Mouse (Mus musculus) limb, embryonic 14.5 days (tissue): Measurements from ENCODE around the gene Clrn3. TPM values are rescaled to one million over a fixed set of nuclear protein-coding genes. Genes with fewer than 3 reads are reported as not detected.
"Not testable (repeated sequence)": the region's sequence is repeated elsewhere in the genome, so short reads cannot be mapped to it uniquely, and the experiment has no call there.

Experiments used
- ATAC-seq: fragments of 200-750 bp; cut with Nextera tagmentation; 2 replicates; pipeline ENCODE4 v1.8.0; 2017; ENCODE audit warnings: low read depth, moderate number of reproducible peaks, moderate TSS enrichment; ENCODE audit not compliant: low FRiP score
- DNase-seq: peaks from one replicate; pipeline ENCODE4 v3.0.0-alpha.2; 2015; ENCODE audit warnings: low spot score
- H3K27ac ChIP-seq: fragments of 300-500 bp; sonication (generic); replicated peaks from 2 replicates; pipeline ENCODE4 v1.5.1; 2014; ENCODE audit warnings: low read depth, mild to moderate bottlenecking, low read length, moderate library complexity, mixed read lengths
- H3K27me3 ChIP-seq: fragments of 300-500 bp; sonication (generic); 2 replicates; pipeline ENCODE4 v1.6.1; 2014; ENCODE audit warnings: low read length, mixed read lengths; ENCODE audit not compliant: control insufficient read depth, insufficient read depth
- H3K36me3 ChIP-seq: fragments of 300-500 bp; sonication (generic); 2 replicates; pipeline ENCODE4 v1.6.1; 2014; ENCODE audit warnings: mild to moderate bottlenecking, low read length, moderate library complexity, mixed read lengths; ENCODE audit not compliant: control insufficient read depth, insufficient read depth
- H3K4me1 ChIP-seq: fragments of 300-500 bp; sonication (generic); 2 replicates; pipeline ENCODE4 v1.6.1; 2014; ENCODE audit warnings: antibody characterized with exemption, low read length, mixed read lengths; ENCODE audit not compliant: control insufficient read depth, insufficient read depth
- H3K4me2 ChIP-seq: fragments of 300-500 bp; sonication (generic); replicated peaks from 2 replicates; pipeline ENCODE4 v1.6.1; 2014; ENCODE audit warnings: low read depth, mild to moderate bottlenecking, low read length, moderate library complexity; ENCODE audit not compliant: severe bottlenecking
- H3K4me3 ChIP-seq: fragments of 300-500 bp; sonication (generic); replicated peaks from 2 replicates; pipeline ENCODE4 v1.5.1; 2014; ENCODE audit warnings: low read length
- H3K9ac ChIP-seq: fragments of 300-500 bp; sonication (generic); 2 replicates; pipeline ENCODE4 v1.6.1; 2014; ENCODE audit warnings: mild to moderate bottlenecking, low read depth, low read length, moderate library complexity; ENCODE audit not compliant: severe bottlenecking
- H3K9me3 ChIP-seq: fragments of 300-500 bp; sonication (generic); 2 replicates; pipeline ENCODE4 v1.6.1; 2016; ENCODE audit warnings: low read length; ENCODE audit not compliant: control insufficient read depth
- POLR2A ChIP-seq: fragments of 200-500 bp; IDR thresholded peaks from 2 replicates; pipeline ENCODE4 v1.8.0; 2012; ENCODE audit warnings: inconsistent platforms, mild to moderate bottlenecking, moderate library complexity, borderline replicate concordance; ENCODE audit not compliant: insufficient read depth, insufficient read length; ENCODE audit errors: extremely low read depth
- WGBS: fragments of 180-500 bp; shearing (Covaris S2); extraction: QIAGEN DNeasy Blood & Tissue Kit; methylation state at CpG from one replicate; pipeline ENCODE4 v1.1.7; 2014; 5-methylcytosine and 5-hydroxymethylcytosine counted together
- polyA plus RNA-seq, 2 experiments: library from polyadenylated mRNA; depleted of rRNA in 1 of 2; stranded (reverse) in 1 of 2; unstranded in 1 of 2; fragments of >200 nt; fragmentation: Nextera tagmentation in 1 of 2; extraction: Ambion mirVana in 1 of 2; gene quantifications; 2 replicates each; pipeline versions ENCODE4 v1.2.1 to v1.2.3; 2012 to 2014

The Clrn3 gene
- polyA plus RNA-seq (2012; rRNA removed) (0.03 TPM in 1 of 2 replicates, not detected in the other), polyA plus RNA-seq (2014; fragmentation: Nextera tagmentation; extraction: Ambion mirVana) (not detected in 2 replicates)

DNA sequence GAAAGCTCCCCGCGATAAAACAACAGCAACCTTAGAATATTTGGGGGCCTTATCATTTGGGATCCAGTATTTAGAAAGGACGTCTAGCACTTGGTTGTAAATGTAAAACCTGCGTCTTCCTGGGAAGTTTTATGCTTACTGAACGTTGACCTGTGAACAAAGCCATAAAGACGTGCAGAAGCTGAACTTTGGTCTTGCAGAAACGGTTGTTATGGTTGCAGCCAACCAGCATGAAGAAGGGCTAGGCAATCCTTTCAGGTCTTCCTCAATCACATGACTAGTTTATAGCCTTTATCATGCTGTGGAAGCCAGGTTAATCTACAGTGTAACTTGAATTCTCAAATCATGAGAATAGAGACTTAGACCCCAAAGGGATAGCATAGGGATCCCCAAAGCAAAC is at the start of gene Clrn3:
Gene Clrn3 (minus strand): TSS at position 140 of the 400 bp plus-strand sequence.
- H3K36me3 ChIP-seq = no peaks in the 10 kb centered on the region
- H3K9ac ChIP-seq = no peak within 1 kb of the TSS
- H3K27me3 ChIP-seq = no peaks in the 10 kb centered on the region
- no peak within 1 kb of the TSS for H3K4me3 ChIP-seq
- no peak within 1 kb of the TSS for H3K27ac ChIP-seq
- H3K4me2 ChIP-seq = no peak within 1 kb of the TSS
- 72% methylated on average over 7 of the region's 7 CpGs for WGBS
- H3K9me3 ChIP-seq = no peaks in the 10 kb centered on the region
- ATAC-seq (no peak), DNase-seq (no peak)
- no peak for TF ChIP-seq POLR2A
- no peaks in the 10 kb centered on the region for H3K4me1 ChIP-seq

DNA sequence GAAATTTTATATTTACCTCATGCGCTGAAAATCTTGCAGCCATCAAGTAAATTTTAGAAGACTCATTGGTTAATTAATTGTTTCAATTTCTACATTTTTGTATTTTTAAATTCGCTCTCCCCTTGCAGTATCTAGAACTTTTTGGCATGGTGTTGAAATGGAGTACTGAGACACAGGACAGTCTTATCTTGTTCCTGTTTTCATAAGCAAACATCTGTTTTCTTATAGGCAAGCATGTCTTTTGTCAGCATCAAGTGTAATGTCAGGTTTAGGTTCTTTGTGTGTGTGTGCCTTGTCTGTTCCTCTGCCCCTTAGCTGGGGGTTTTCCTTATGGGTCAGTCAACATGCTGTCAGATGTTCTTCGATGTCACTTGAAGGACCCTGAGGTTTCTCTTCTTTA is 47.9 kb upstream of the Clrn3 start:
- H3K27me3 ChIP-seq = no peaks in the 10 kb centered on the region
- H3K27ac ChIP-seq = no peak overlapping the region
- ATAC-seq = no peak
- WGBS = 91% methylated on average over 3 of the region's 3 CpGs
- no peak for DNase-seq
- H3K9ac ChIP-seq = no peak overlapping the region
- no peaks in the 10 kb centered on the region for H3K36me3 ChIP-seq
- no peak overlapping the region for H3K4me3 ChIP-seq
- H3K9me3 ChIP-seq = no peaks in the 10 kb centered on the region
- no peak for TF ChIP-seq POLR2A
- H3K4me2 ChIP-seq = no peak overlapping the region
- peaks cover 5% of the 10 kb centered on the region for H3K4me1 ChIP-seq

DNA sequence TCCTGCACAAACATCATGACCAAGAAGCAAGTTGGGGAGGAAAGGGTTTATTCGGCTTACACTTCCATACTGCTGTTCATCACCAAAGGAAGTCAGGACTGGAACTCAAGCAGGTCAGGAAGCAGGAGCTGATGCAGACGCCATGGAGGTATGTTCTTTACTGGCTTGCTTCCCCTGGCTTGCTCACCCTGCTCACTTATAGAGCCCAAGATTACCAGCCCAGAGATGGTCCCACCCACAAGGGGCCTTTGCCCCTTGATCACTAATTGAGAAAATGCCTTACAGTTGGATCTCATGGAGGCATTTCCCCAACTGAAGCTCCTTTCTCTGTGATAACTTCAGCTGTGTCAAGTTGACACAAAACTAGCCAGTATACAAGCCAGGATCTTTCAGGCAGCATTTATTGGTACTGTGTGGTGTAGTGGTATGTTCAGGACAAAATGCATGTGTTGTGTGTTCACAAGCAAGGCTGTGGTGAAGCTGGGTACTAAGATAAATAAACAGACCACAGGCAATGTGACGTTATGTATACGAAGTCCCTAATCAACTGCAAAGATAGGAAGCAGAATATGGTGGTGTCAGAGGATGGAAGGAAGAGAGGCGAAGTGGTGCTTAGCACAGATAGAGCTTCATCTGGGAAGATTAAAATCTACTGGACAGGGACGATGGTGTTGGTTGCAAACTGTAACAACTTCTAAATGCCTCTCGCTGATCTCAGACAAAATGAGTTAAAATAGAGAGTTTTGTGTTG is 47.0 kb upstream of the Clrn3 start:
- H3K9me3 ChIP-seq, H3K27ac ChIP-seq, H3K4me3 ChIP-seq, H3K4me2 ChIP-seq, H3K4me1 ChIP-seq, H3K9ac ChIP-seq, ATAC-seq, DNase-seq, H3K36me3 ChIP-seq, H3K27me3 ChIP-seq: not testable (repeated sequence)
- WGBS = 79% methylated on average over 7 of the region's 7 CpGs

DNA sequence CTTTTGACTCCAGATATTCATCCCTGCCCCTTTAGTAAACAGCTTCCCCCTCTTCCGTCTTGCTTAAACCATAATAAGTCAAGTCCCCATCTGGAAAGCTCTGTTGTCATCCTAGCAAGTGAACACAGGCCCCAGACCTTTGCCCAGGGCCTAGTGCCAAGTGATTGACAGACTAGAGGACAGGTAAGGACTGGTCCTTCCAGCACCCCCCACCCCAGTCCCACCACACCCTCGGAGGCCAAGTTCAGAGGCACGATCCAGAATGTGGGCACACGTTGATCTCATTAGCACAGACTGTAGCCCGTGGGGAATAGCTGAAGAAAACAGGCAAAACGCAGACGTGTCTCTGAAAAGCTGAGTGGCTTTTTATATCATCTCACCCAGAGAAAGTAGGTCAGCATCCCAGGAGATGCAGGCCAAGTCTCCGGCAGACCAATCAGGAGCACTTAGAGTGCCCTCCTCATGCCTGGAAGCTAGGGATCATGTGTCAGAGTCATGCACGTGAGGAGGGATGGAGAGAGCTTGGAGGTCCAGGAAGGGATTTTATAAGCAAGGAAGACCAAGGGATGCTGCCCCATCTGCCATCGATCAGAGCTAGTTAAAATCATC is 43.6 kb upstream of the Clrn3 start:
- H3K4me3 ChIP-seq = no peak overlapping the region
- H3K4me1 ChIP-seq = peaks cover 5% of the 10 kb centered on the region; the same call in 1 of the 2 replicates
- DNase-seq (no peak), ATAC-seq (no peak; the same call in 1 of the 2 replicates)
- no peak overlapping the region for H3K9ac ChIP-seq
- 17% methylated on average over 10 of the region's 10 CpGs for WGBS
- H3K27me3 ChIP-seq = no peaks in the 10 kb centered on the region
- no peak overlapping the region for H3K27ac ChIP-seq
- H3K36me3 ChIP-seq = no peaks in the 10 kb centered on the region
- H3K9me3 ChIP-seq = no peaks in the 10 kb centered on the region
- TF ChIP-seq POLR2A = no peak
- H3K4me2 ChIP-seq = no peak overlapping the region

DNA sequence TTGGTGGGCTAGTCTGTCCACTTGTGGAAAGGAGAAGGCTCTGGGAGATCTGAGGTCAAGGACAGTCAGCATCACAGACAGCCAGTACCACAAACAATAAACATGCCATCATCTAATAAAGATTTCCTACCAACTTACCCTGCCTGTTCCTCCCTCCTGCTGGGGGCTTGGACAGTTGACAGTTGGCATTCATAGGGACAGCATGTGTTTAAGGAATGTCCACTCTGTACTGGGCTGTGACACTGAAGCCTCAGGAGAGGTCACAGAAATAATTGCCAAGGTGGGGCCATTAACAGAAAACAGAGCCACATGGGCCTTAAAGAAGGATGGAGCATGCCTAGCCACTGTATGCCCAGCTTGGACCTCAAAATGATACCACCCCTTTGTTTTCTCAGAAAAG is 42.9 kb upstream of the Clrn3 start:
- Histone ChIP-seq H3K27ac (no peak overlapping the region), H3K36me3 (no peaks in the 10 kb centered on the region), H3K27me3 (no peaks in the 10 kb centered on the region), H3K9ac (no peak overlapping the region), H3K4me2 (no peak overlapping the region), H3K4me1 (peaks cover 5% of the 10 kb centered on the region; the same call in 1 of the 2 replicates), H3K9me3 (no peaks in the 10 kb centered on the region), H3K4me3 (no peak overlapping the region)
- no peak for ATAC-seq
- TF ChIP-seq POLR2A = no peak
- DNase-seq = no peak
